Mouse (Mus musculus): Measurements from ENCODE around the gene Mpdu1.

- TF ChIP-seq CTCF (IDR thresholded peaks at IDR 0.05; ENCODE audit: extremely low read depth, insufficient read length, insufficient replicate concordance, low read depth, low read length) (no peak), POLR2A (IDR thresholded peaks at IDR 0.05; ENCODE audit: low read depth, low read length) (no peak)
Observed at GRCm38 (mm10) chr11:69689891-69690290, 27.4 kb upstream of the Mpdu1 start.

Data from small intestine, adult 2 months (tissue).